Mouse (Mus musculus) lung, postnatal 25 days (tissue): ENCODE measurements around the gene Bst1.

Experiments
- DNase-seq: peaks from one replicate; pipeline ENCODE4 v3.0.0; 2022; ENCODE audit warnings: low spot score

Gene Bst1

GRCm38 (mm10) chr5:43814536-43814935 lies 4.1 kb upstream of the Bst1 start:
- DNase-seq = no peak

- DNase-seq = no peak
Observed at GRCm38 (mm10) chr5:43815769-43816168, 2.9 kb upstream of the Bst1 start.

DNA sequence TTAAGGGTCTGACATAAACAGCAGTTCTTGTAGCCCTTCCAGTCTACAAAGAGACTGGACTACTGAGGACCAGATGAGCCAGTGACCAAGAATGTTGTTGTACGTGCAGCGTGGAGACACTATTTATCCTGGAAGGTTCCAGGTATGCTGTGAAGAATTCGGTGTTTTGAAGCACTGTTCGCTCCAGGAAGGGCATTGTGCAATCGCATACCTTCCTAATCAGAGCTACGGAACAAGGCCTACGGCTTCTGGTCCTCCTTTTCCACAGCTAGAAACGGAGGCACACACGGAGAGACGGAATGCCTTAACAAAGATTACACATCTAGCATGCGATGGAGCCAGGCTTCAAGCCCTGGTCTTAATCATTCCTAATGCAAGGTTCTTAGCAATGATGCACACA lies 2.1 kb downstream of the Bst1 start:
- peak; percentile 72 for DNase-seq

- no peak for DNase-seq
Observed at GRCm38 (mm10) chr5:43821538-43821937, 2.9 kb downstream of the Bst1 start, which contains the start of gene Fbxl5. Gene Fbxl5 (minus strand): TSS chr5:43821638.

DNA sequence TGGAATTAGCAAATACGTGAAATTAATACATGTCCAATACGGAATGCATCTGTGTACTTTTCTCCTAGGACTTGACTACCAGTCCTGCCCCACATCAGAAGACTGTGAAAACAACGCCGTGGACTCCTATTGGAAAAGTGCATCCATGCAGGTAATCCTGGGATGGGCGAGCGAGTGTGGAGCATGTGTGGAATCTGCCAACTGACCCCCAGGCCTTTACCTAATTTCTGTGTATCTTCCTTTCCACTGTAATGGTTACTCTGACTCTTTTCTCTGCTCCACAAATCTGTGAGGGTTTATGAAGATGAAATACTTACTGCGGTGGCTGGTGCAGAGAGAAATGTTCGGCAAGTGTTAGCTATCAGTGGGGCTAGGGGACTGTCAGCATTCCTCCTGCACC lies 3.5 kb downstream of the Bst1 start:
- DNase-seq = no peak

DNA sequence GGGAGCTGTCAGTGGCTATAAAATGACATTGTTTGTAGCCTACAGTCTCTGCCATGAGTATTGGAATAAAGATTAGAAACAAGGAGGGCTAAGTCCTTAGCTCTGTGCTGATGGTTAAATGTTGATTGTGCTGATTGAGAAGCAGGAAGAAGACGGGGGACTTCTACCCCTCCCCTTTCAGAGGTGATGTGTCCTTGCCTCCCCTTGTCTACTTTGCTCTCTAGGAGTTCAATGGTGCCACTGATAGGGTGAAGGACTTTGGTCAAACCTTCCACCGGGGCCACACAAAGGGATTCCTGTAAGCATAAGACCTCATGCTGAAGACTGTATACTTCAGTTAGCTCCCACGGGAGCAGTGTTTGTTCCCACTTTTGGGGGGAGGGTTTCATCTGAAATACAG lies 4.1 kb downstream of the Bst1 start:
- DNase-seq = no peak

- peak; percentile 45 for DNase-seq
Observed at GRCm38 (mm10) chr5:43824580-43824979, 5.9 kb downstream of the Bst1 start.

GRCm38 (mm10) chr5:43826883-43827282 lies 8.2 kb downstream of the Bst1 start:
- no peak for DNase-seq

DNA sequence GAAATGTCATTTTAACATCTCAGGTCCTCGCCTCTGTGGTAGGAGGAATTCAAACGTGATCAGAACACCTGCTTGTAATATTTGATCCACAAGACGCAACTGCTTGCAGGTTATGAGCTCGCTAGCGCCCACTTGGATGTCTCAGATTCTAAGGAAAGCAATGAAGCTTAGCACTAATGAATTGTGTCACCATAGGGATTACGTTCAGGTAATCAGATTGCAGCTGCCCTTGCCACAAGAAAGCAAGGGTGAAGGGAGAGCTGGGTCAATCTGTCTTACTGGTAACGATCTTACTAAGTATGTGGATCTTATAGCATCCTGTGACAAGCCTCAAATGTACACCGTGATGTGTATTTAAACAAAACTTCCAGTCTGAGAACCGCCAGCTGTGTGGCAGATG lies 8.7 kb downstream of the Bst1 start:
- DNase-seq = no peak

DNA sequence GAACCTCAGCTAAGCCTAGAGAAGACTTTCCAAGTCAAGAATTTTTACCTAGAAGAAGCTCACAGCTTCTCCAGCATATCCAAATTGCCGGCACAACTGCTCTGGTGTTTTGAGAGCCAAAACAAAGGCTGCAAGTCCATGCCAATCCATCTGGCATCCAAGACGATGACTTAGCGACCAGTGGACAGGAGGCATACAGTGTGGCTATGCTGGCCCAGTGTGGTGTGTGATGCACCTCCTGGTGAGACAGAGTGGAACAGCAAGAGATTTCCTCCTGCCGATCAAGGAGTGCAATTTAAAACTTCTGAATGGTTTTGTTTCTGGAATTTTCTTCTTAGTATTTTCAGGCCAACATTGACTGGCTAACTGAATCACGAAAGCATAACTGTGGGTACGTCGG lies 17.9 kb downstream of the Bst1 start:
- no peak for DNase-seq

- DNase-seq = no peak
Observed at GRCm38 (mm10) chr5:43837372-43837771, 18.7 kb downstream of the Bst1 start.

- DNase-seq = peak; percentile 80
Observed at GRCm38 (mm10) chr5:43841144-43842010, 22.7 kb downstream of the Bst1 start.

DNA sequence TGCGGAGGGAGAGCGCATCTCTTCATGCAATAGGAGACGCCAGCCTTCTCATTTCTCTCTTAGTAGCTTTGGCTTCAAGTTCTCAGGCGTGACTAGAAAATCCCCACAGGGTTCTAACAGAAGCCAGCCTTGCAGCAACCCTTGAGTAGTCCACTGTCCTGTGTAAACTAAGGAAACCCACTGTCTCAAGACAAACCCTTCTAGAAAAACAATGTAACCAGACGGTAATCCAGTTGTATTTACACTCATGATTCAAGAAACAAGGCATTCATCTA lies 23.3 kb downstream of the Bst1 start:
- no peak for DNase-seq

DNA sequence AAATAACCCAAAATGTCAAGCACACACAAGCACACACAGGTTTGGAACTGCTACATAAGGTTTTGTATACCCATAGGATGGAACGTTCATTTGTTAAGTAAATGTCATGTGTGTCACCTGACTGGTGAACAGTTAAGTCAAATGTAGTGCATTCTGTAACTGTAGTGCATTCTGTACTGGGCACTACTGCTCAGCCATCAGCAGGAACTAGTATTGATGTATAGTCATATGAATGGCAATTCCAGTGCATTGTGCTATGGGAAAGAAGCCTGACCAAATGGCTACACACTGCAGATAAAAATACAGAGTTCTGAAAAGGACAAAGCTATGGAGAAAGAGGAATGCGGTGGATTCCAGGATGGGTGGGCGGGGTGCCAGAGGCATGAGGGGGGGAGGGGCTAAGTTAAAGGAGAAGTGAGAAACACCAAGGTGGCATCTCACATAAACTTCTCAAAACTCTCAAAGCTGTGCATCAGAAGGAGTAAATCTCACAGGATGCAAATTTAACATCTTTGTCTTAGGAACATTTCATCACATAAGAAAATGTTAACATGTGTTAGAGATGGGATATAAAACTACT lies 24.0 kb downstream of the Bst1 start:
- no peak for DNase-seq

- DNase-seq = no peak
Observed at GRCm38 (mm10) chr5:43845083-43845482, 26.4 kb downstream of the Bst1 start.

DNA sequence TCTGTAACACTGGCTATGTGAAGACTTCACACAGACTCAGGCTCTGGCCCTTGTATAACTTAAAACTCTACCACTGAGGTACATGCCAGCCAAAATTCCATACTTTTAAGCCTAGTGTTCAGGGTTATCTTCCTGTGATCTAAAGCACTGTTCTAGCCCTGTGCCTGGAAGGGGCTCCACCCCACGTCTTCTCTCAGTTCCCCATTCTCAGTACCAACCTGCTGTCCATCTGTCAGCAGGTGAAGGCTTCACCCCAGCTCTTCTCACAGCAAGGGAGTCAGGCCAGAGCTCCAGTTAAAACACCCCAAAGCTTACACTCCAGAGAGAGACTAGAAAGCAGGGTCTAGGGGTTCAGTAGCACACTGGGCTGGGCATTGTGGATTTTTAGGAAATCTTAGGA lies 27.0 kb downstream of the Bst1 start:
- DNase-seq = no peak

- no peak for DNase-seq
Observed at GRCm38 (mm10) chr5:43846227-43846626, 27.5 kb downstream of the Bst1 start.

GRCm38 (mm10) chr5:43847555-43847954 lies 28.9 kb downstream of the Bst1 start:
- no peak for DNase-seq

GRCm38 (mm10) chr5:43848275-43848674 lies 29.6 kb downstream of the Bst1 start:
- DNase-seq = no peak

- no peak for DNase-seq
Observed at GRCm38 (mm10) chr5:43853096-43853867, 34.6 kb downstream of the Bst1 start.

- no peak for DNase-seq
Observed at GRCm38 (mm10) chr5:43853868-43854488, 35.3 kb downstream of the Bst1 start.

GRCm38 (mm10) chr5:43855769-43856168 lies 37.1 kb downstream of the Bst1 start:
- DNase-seq = peak; percentile 76

DNA sequence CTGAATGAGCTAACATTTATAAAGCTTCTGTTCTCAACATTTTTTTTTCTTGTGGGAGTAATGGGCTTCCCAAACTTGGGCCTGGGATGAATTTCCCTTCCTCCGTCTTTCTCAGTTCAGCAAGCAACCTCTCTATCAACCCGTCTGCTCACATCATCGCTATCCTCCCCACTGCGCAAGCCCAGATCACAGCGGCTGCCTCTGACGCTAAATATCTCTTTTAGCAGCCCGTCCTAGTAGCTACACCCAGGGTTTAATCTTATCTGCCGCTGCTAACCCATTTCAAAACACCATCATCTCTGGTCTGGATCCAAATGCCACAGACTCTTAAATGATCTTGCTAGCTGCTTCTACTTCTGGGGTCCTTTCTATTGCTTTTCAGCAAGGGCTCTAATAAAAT lies 41.0 kb downstream of the Bst1 start:
- DNase-seq = no peak
